Mouse (Mus musculus) adipose tissue, adult 10 weeks (tissue): ENCODE data around the gene 1700016H13Rik. TPM values are rescaled to one million over a fixed set of nuclear protein-coding genes. Genes with fewer than 3 reads are reported as not detected.

Experiments
- polyA plus RNA-seq: library from polyadenylated mRNA; stranded (reverse); fragments of 350-450 nt; fragmentation: Illumina TruSeq; extraction: RNeasy Lipid Tissue Mini Kit (QIAGEN cat#74804); gene quantifications from one replicate; pipeline ENCODE4 v1.2.3, GENCODE M21; 2014; ENCODE audit warnings: low read depth, low replicate concordance

The 1700016H13Rik gene
- 11.8 TPM for polyA plus RNA-seq

DNA sequence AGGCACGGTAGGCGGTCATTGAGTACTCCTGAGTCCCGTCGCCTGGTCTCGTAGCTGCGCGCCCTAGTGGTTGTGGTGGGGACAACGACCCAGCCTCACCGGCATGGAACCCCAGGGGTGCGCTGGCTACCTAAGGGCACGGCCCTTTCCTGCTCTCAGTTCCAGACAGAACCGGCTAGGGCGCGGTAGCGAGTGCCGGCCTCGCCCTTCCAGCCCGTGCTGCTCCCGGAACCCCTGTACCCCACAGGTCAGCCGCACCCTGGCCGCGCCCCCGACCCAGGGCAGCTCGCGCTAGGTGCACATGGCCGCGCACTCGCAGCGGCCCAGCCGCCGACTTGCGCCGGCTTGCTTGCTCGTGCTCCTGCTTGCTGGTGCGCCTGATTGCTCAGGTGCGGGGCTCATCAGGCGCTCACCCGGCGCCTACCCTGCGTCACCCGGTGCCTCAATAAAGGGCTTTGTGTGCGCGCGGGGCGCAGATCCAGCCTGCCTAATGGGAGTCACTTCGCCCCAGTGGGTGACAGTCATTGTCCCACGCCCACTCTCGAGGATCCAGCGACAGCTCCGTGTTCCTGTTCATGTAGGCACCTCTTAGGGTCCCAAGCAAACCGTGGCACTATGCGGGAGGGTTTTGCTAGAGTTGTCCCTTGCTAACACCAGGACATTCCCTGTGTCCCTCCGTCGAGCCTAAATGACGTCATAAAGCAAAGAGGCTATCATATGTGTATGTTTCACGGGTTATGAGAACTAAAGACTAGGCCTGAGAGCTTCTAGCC lies at the start of gene 1700016H13Rik:
TSS of gene 1700016H13Rik (minus strand) at position 665 of the 773 bp plus-strand sequence.

DNA sequence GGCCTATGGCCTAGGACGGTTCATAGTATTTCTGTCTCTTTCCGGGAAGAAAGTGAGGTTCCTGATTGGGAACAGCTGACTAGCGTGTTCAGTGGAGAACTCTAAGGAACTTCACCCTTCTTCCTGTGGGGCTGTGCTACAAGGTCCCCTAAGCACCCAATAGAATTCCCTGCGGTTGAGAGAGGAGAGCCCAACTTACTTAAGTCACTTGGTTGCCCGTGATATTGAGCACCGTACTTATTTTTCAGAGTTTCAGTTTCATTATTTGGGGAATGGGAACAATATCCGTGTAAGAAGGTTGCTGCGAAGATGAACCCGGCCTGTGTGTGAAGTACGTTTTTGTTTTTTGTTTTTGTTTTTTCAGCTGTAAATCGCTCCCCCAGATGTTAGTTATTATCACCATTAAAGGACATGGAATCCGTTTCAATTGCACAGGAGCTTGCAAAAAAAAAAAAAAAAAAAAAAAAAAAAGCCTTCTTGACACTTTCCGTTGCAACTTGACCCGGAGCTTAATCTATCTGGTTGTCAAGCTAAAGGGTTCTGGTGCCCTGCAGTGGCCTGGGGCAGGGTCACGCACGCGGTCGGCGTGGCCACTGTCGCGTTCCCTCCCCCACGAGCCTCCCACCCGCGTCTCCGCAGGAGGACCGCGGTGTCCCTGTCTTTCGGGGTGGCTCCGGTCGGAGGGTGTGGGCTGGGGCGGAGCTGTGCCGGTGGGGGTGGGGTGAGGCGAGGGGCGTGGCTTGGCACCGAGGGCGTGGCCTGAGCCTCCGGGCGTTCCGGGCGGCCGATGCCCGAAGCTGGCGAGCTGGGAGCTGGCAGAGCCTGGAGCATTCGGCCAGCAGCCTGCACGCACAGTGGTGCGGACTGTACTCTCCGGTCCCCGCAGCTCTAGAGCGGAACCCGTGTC lies 36.1 kb upstream of the 1700016H13Rik start, which contains the start of gene Aff1:
TSS of gene Aff1 (plus strand) at position 751 of the 907 bp plus-strand sequence.

DNA sequence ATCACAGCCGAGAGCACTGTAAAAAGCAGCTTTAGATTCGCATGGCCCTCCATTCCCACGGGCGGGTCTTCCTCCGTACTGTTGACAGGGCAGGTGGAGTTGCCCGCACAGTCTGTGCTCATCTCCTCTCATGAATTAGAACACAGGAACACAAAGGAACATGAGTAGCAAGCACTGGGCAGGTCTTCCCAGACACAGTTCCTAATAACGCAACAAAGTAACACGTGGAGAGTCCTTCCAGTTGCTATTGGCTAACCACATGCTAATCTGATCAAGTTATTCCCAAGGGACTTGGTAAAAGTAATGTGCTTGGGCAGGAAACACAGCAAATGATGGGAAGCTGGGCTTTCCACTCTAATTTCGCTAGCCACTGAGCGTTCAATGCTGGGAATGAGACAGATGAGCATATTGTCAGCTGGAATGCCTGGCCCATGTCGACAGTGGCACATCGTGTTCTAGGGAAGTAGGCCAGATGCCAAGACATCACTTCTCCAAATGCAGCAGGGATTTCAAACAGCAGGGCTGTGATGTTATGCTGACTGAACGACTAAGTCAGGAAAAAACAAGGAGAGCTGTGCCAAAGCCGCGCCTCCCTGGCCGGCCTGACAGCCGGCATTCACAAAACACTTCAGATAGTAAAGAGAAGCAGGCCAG lies 26.6 kb downstream of the 1700016H13Rik start, which contains the start of gene Slc10a6:
TSS of gene Slc10a6 (minus strand) at position 293 of the 654 bp plus-strand sequence.

Other genes starting within 250 kb of the 1700016H13Rik start
- 24.7 TPM for gene Ptpn13, start 230.8 kb downstream of the 1700016H13Rik start, polyA plus RNA-seq
- 4.5 TPM for gene Slc10a6, start 26.6 kb downstream of the 1700016H13Rik start, polyA plus RNA-seq
- gene Aff1, start 36.4 kb upstream of the 1700016H13Rik start, polyA plus RNA-seq = 39.1 TPM